Mouse (Mus musculus) heart, adult 2 months (tissue): Measurements from ENCODE around the gene Calm2. TPM values are rescaled to one million over a fixed set of nuclear protein-coding genes. Genes with fewer than 3 reads are reported as not detected.

ENCODE experiments used
- DNase-seq, 2 experiments: peaks; one replicate each; pipeline ENCODE4 v3.0.0; 2021
- H3K27ac ChIP-seq: fragments of 200-600 bp; 2 replicates; pipeline ENCODE4 v1.8.1; 2022
- H3K27me3 ChIP-seq: fragments of 200-500 bp; 2 replicates; pipeline ENCODE4 v1.6.1; 2012; ENCODE audit warnings: mild to moderate bottlenecking, low read length, inconsistent platforms, mixed read lengths; ENCODE audit not compliant: control insufficient read depth, insufficient read depth
- H3K36me3 ChIP-seq: fragments of 200-500 bp; 2 replicates; pipeline ENCODE4 v1.6.1; 2012; ENCODE audit warnings: low read length, inconsistent platforms; ENCODE audit not compliant: control insufficient read depth, insufficient read depth
- H3K4me1 ChIP-seq: fragments of 200-500 bp; 2 replicates; pipeline ENCODE4 v1.6.1; 2011; ENCODE audit warnings: low read length; ENCODE audit not compliant: control insufficient read depth, insufficient read depth
- H3K4me3 ChIP-seq: fragments of 200-600 bp; 2 replicates; pipeline ENCODE4 v1.8.1; 2022
- H3K79me2 ChIP-seq: fragments of 200-500 bp; replicated peaks from 2 replicates; pipeline ENCODE4 v1.6.1; 2012; ENCODE audit warnings: mild to moderate bottlenecking, inconsistent platforms, low read length, moderate library complexity, mixed read lengths; ENCODE audit not compliant: control insufficient read depth, insufficient read depth
- H3K9ac ChIP-seq: fragments of 200-500 bp; 2 replicates; pipeline ENCODE4 v1.6.1; 2012; ENCODE audit warnings: low read depth, mild to moderate bottlenecking, control low read depth, inconsistent platforms, low read length, mixed read lengths
- CTCF ChIP-seq: fragments of 200-600 bp; IDR thresholded peaks from 2 replicates; pipeline ENCODE4 v1.8.1; 2022; ENCODE audit warnings: antibody characterized with exemption, mild to moderate bottlenecking, moderate library complexity
- EP300 ChIP-seq: fragments of 200-500 bp; IDR thresholded peaks from 2 replicates; pipeline ENCODE4 v1.6.1; 2011; ENCODE audit warnings: low read depth, low read length, control low read depth; ENCODE audit not compliant: insufficient read depth
- POLR2A ChIP-seq: fragments of 200-500 bp; IDR thresholded peaks from 2 replicates; pipeline ENCODE4 v1.6.1; 2011; ENCODE audit warnings: mild to moderate bottlenecking, low read depth, low read length, control low read depth; ENCODE audit not compliant: insufficient read depth
- whole genome bisulfite sequencing: fragments of 180-500 bp; shearing (Covaris S2); methylation state at CpG from one replicate; pipeline ENCODE4 v1.1.7; 2018; 5-methylcytosine and 5-hydroxymethylcytosine counted together
- intact Hi-C: fragments of 180-260 bp; cut with DNase I; formaldehyde crosslinking; loops from one replicate; pipeline ENCODE4 v1.15.1; 2025
- long read RNA-seq: library from polyadenylated mRNA; stranded (forward); transcript quantifications from one replicate; pipeline ENCODE4 v2.0.0, GENCODE M21; 2021
- polyA plus RNA-seq: library from polyadenylated mRNA; depleted of rRNA; stranded (reverse); fragments of >200 nt; gene quantifications from 2 replicates; pipeline ENCODE4 v1.2.3, GENCODE M21; 2012; rRNA removed
- total RNA-seq, 2 experiments: library from RNA; stranded (reverse); gene quantifications; 2 replicates each; pipeline ENCODE4 v1.2.3; 2021

The Calm2 gene
- total RNA-seq, result 100 to 1,000 TPM; 132 to 145 TPM
- 36.7 and 86.5 TPM in 2 replicates for polyA plus RNA-seq
- long read RNA-seq, transcript Calm2-201 (6 exons, 1,205 nt), result major isoform, 176 of 180 reads
- long read RNA-seq, partial matches to known transcripts, result 0 of 180 reads
- long read RNA-seq, other reads (novel, unspliced or antisense), result 2 of 180 reads

DNA sequence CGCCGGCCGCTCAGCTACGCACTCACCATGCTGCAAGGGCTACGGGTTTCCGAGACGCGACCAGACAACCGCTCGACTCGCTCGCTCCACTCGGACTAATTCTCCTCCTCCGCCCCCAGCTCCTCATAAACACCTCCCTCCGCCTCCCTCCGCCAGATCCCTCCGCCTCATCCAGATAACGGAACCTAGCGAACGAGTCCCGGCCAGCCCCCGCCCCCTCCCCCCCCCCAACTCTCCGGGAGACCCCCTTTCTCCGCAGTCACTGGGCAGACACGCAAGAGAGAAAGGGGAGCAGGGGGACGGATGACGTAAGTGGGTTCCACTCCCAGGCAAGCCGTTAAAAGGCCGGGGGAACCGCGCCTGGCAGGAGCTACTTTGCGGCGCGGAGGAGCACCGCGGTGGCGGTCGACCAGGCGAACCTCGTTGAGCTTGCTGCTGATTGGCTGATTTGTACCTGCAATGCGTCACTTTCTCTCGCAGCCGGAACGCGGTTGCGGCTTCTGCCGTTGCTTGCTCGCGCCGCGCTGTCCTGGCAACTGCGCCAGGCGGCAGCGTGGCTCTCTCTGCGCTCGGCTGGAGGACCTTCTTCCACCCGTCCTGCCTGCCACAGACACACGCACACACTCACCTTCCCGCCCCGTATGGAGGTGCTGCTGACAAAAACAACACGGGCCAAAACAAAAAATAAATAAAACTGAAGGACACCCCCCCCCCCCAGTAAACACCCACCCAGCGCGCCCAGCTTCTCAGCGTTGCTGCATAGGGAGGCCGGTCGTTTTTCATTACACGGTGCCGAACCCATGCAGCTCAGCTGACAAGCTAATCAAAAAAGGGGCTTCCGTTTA is at the start of gene Calm2:
Gene Calm2, minus strand, starts transcription at position 169 of the 845 bp plus-strand sequence.
- Histone ChIP-seq H3K27ac (peak within 1 kb of the TSS; percentile 100), H3K4me1 (peaks cover 7% of the 10 kb centered on the region), H3K9ac (peak within 1 kb of the TSS; percentile 98), H3K79me2 (peaks cover 3% of the 10 kb centered on the region; the same call in 1 of the 2 replicates), H3K27me3 (no peaks in the 10 kb centered on the region), H3K4me3 (peak within 1 kb of the TSS; percentile 76), H3K36me3 (peaks cover 21% of the 10 kb centered on the region)
- under 1% methylated on average over 68 of the region's 69 CpGs for WGBS
- intact Hi-C loops, result loop anchor here (1.0 to 10.0 kb wide), 5 partner anchors 55 to 482 kb away; partner anchors contain the start of gene Rhoq
- TF ChIP-seq CTCF (peak; percentile 48), POLR2A (peak; percentile 100), EP300 (peak; percentile 99)
- peak; percentile 97 to 98 for DNase-seq

DNA sequence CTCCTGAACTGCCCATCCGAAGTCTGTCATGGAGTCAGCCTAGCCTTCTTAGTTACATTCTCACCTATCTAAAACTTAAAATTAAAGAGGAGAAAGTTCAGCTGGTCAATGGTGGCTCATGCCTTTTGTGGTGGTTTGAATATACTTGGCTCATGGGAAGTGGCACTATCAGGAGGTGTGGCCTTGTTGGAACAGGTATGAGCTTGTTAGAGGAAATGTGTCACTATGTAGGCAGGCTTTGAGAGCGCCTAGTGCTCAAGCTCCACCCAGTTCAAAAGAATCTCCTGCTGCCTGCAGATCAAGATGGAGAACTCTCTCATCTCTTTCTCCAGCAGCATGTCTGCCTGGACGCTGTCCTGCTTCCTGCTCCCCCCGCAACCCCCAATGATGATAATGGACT is 48.8 kb upstream of the Calm2 start:
- TF ChIP-seq CTCF, result no peak
- TF ChIP-seq EP300, result no peak
- no peak for TF ChIP-seq POLR2A
- no peak overlapping the region for H3K4me3 ChIP-seq

DNA sequence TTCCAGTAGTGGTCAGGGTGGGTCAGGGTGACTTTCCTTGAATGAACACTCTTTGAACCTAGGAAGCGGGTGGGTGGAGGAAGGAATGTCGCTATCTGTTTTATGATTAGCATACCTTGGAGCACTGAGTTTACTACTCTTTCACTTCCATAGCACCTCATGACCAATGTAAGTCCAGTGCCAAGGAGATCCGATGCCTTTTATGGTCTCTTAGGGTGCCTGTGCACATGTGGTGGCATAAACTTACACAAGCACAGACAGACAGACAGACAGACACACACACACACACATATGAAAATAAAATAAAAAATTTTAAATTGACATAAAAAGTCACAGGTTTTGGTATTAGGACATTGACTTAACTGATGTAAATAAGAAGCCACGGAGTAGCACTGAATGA is 47.6 kb upstream of the Calm2 start:
- no peak for DNase-seq
- intact Hi-C loops, result no loop called here
- 91% methylated on average over 4 of the region's 4 CpGs for WGBS
- Histone ChIP-seq H3K36me3 (no peaks in the 10 kb centered on the region), H3K9ac (no peak overlapping the region), H3K27me3 (no peaks in the 10 kb centered on the region), H3K4me3 (no peak overlapping the region), H3K27ac (no peak overlapping the region), H3K79me2 (no peaks in the 10 kb centered on the region), H3K4me1 (peaks cover 2% of the 10 kb centered on the region; the same call in 1 of the 2 replicates)
- TF ChIP-seq EP300 (no peak), POLR2A (no peak), CTCF (no peak)

More for the DNA sequence above, 48.8 kb upstream of the Calm2 start:
- no peak for DNase-seq
- Histone ChIP-seq H3K27me3 (no peaks in the 10 kb centered on the region), H3K79me2 (no peaks in the 10 kb centered on the region), H3K36me3 (no peaks in the 10 kb centered on the region), H3K27ac (no peak overlapping the region), H3K9ac (no peak overlapping the region), H3K4me1 (no peaks in the 10 kb centered on the region)
- 89% methylated on average over 4 of the region's 4 CpGs for WGBS
- intact Hi-C loops, result no loop called here

DNA sequence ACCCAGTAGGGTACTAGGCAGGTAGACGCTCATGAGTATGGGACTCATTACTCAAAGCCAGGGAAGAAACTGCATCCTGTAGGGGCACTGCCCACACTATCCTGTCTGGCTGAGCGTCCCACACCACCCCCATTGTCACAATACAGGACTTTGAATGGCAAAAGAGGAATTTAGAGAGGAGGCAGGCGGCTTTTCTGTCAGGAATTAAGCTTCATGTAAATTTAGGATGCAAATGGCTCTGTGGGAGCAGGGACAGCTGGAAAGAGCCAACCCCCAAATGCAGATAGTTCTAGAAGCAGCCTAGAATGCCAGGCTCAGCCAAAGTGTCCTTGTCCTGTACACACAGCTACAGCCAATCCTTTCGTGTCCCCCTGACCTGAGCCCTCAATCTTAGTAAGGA is 45.6 kb upstream of the Calm2 start:
- Histone ChIP-seq H3K4me1 (peaks cover 2% of the 10 kb centered on the region; the same call in 1 of the 2 replicates), H3K79me2 (no peaks in the 10 kb centered on the region), H3K36me3 (no peaks in the 10 kb centered on the region), H3K9ac (no peak overlapping the region), H3K27me3 (no peaks in the 10 kb centered on the region), H3K27ac (no peak overlapping the region), H3K4me3 (no peak overlapping the region)
- intact Hi-C loops, result no loop called here
- 74% methylated on average over 4 of the region's 4 CpGs for WGBS
- DNase-seq, result no peak
- no peak for TF ChIP-seq POLR2A
- TF ChIP-seq EP300, result no peak
- TF ChIP-seq CTCF, result no peak

DNA sequence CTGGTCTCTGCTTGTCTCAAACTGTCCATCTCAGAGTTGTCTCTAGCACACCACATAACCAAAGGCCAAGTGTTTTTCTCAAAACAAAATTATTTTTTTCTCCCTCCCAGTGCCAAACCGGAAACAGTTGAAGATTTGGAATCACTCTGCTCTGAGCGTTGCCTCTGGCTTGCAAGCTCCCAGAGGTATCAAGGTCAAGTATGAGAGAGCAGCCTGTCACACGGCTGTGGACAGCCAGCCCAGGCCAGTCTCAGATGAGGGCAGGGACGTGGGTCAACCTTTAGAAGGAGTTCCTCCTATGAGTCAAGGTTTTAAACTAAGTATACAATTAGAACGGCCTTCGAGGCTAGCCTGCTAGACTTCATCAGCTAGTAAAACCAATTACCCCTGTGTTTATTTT is 43.6 kb upstream of the Calm2 start:
- no peak overlapping the region for H3K27ac ChIP-seq
- DNase-seq, result no peak
- no peak overlapping the region for H3K4me3 ChIP-seq
- no peaks in the 10 kb centered on the region for H3K79me2 ChIP-seq
- peaks cover 2% of the 10 kb centered on the region; the same call in 1 of the 2 replicates for H3K4me1 ChIP-seq
- no peaks in the 10 kb centered on the region for H3K36me3 ChIP-seq
- H3K9ac ChIP-seq, result no peak overlapping the region
- intact Hi-C loops, result no loop called here
- no peaks in the 10 kb centered on the region for H3K27me3 ChIP-seq
- TF ChIP-seq POLR2A, result no peak
- TF ChIP-seq EP300, result no peak
- no peak for TF ChIP-seq CTCF
- 23% methylated on average over 6 of the region's 6 CpGs for WGBS

DNA sequence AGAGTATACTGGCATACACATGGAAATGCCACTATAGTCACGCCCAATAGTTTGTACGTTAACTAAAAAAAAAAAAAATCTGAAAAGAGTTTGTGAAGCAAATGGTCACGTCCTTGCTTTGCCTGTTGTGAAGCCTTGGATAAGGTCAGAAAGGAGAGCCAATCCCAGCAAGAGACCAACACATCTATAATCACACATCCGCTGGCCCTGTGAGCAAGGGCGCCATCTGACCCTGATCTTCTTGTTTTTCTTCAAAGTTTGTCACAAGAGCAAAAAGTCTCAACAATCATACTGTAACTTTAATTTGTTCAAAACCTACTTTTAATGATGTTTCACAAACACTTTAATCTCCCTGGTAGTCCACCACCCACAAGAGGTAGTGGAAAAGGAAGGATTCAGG is 39.0 kb upstream of the Calm2 start:
- intact Hi-C loops, result no loop called here
- 95% methylated on average over 5 of the region's 5 CpGs for WGBS
- Histone ChIP-seq H3K4me3 (no peak overlapping the region), H3K9ac (no peak overlapping the region), H3K27me3 (no peaks in the 10 kb centered on the region), H3K79me2 (no peaks in the 10 kb centered on the region), H3K27ac (no peak overlapping the region), H3K4me1 (peaks cover 2% of the 10 kb centered on the region), H3K36me3 (no peaks in the 10 kb centered on the region)
- DNase-seq, result no peak
- TF ChIP-seq CTCF, result no peak
